Mouse (Mus musculus) left cerebral cortex, adult 6 months (tissue): ENCODE results near the gene Abca2. TPM values are rescaled to one million over a fixed set of nuclear protein-coding genes. Genes with fewer than 3 reads are reported as not detected.

Experiments used
- long read RNA-seq, 2 experiments: library from polyadenylated mRNA; unstranded; transcript quantifications; one replicate each; pipeline ENCODE4 v2.0.0; 2019 to 2020
- polyA plus RNA-seq: library from polyadenylated mRNA; unstranded; fragments of <200 nt; fragmentation: Nextera tagmentation; gene quantifications from 2 replicates; pipeline ENCODE4 v1.2.3, GENCODE M21; 2021

Abca2 gene
- 21.7 and 39.7 TPM in 2 replicates for polyA plus RNA-seq
- long read RNA-seq, experiment 1, partial matches to known transcripts: 64 of 74 reads
- long read RNA-seq, experiment 1, other reads (novel, unspliced or antisense): 10 of 74 reads
- long read RNA-seq, experiment 2, partial matches to known transcripts: 30 of 30 reads
- long read RNA-seq, experiment 2, other reads (novel, unspliced or antisense): 0 of 30 reads

DNA sequence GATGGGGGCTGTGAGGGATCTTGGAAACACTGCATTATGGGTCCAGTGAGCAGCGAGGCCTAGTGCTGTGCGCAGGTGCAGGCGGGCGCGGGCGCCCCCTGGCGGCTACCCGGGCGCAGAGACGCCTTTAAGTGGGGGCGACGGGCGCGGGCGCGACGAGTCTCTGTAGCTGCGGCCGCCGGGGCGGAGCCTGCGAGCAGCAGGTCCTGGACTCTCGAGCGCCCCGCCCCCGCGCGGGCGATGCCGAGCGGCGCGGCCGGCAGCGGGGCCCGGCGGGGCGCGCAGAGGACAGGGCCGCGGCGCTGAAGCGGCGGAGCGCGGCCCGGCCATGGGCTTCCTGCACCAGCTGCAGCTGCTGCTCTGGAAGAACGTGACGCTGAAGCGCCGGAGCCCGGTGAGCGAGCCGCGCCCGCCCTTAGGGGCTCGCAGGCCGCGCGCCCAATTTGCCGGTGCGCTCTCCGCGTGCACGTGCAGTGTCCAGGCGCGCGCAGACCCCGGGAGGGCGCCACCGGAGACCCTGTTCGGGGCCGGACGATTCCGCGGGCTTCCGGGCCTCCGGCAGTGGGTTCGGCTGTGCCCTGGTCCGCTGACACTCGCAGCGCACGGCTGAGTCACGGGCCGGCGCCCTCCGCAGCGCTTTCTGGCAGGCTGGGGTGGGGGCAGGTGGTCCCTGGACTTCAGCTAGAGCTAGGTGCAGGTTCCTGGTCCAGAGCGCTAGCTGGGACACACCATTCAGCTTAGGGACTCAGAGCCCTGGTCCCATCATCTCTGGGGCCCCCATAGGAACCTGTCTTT is at the start of gene Abca2:
Gene Abca2, plus strand, starts transcription at position 262 of the 795 bp plus-strand sequence.

DNA sequence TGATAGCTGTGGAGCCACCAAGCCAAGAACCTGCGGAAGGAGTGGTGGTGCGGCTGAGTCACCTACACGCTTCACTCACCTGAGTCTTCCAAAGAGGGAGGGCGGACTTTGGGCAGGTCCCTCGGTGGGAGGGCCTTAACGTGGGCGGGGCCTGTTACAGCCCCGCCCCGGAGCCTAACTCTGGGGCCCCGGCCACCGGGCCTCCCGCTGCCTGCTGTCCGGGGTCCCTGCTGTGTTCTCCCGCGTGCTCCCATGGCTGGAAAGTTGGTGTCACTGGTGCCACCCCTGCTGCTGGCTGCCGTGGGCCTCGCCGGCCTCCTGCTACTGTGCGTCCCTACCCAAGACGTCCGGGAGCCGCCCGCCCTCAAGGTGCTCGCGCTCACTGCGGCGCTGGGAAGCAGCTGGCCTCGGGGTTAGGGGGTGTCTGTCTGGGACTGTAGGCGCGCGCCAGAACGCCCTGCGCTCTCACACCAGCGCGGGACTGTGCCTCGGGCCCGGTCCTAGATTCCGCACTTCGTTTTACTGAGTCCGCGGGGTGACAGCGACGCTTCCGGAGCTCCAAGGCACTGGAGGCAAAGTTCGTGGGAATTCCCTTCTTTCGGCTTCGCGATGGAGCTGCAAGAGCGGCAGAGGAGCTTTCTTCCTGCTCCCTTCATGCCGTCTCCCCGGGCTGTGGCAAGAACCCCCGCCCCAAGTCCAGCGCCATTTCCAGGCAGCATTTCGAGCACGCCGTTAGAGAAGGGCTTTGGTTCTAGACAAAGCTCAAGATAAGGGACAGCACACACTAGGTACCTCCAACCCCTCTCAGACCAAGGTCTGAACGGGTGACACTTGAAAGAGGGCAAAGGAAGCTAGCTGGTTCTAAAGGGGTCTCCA is 32.5 kb upstream of the Abca2 start, which contains the start of gene Entpd2:
Gene Entpd2, plus strand, starts transcription at position 154 of the 876 bp plus-strand sequence.

DNA sequence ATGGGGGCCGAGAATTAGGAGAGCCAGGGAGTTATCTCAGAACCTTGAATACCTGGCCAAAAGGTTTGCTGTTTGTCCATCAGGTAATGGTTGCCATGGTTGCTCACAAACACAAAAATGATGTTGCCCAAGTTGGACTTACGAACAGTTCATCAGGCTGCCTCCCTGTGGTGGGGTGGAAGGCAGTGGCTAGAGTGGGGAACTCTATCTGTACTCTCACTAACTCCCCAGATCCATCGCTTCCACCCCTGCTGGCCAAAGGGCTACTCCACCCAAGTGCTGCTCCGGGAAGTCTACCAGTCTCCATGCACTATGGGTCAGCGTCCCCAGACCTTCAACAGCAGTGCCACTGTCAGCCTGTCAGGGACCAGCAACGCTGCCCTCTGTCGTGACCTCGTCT is 29.5 kb upstream of the Abca2 start, which contains the start of gene Npdc1:
Gene Npdc1, plus strand, starts transcription at position 301 of the 400 bp plus-strand sequence.

DNA sequence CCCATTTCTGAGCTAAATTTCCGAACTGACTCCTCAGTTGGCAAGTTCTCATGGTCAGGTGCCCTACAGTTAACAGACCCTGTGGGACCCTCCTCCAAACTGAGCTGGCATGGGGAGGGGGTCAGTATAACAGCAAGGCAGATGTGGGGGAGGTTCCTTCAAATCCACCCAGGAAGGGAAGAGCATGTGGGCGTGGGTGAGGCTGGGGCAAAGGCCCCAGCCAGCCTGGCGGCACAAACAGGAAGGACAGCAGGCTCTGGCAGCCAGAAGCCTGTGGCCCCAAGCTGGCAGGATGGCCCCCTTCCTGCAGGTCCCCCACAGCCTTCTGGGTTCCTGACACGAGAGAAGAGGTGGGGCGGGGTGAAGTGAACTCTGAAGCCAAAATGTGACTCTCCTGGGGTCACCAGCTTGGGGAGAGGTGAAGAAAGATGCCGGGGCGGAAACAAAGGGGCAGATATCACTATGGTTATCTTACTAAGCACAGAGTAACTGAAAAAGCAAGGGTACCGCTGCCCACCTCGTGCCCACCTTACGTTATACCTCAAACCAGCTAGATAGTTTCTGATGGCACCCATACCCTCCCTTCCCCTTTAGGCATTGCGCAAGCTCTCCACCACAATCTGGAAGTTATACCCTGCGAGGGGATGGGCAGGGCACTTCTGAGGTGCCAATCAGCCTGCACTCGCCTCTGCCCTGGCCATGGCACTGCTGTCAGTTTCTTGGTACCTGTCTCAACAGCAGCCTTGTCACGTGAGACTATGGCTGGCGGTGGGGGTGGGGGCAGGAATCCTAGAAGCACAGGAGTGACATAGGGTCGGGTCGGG is 5.7 kb upstream of the Abca2 start, which contains the start of gene Fut7:
Gene Fut7, plus strand, starts transcription at position 681 of the 824 bp plus-strand sequence.

DNA sequence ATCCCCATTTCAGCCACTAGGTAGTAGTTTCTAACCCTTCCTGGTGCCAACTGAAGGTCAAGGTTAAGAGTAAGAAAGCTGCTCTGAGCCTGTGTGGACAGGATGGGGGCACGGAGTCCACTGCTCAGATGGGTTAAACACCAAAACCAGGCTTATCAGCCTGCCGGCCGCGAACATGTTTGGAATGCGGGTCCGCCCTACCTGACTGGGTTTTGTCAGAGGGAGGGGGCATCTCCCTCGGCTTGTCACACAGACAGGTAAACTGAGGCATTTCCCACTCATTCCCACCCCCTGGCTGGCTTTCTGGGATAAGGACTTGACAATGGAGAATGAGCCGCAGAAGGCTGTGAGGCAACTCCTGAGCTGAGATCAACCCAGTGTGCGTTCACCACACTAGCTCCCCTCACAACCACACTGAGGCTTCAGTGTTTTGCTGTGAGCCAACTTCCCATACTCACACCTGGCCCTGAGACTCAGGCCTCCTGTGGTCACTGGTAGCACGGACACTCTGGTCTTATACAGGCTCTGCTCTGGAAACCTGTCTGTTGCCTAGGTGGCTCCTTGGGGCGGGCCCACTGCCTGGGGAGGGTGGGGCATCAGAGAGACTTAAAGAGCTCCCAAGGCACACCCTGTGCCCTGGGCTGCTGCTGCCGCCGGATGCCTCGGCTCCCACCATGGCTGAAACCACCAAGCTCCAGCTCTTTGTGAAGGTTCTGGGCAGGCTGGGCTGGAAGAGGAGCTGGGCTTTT is 27.9 kb downstream of the Abca2 start, which contains the start of gene Clic3:
Gene Clic3, plus strand, starts transcription at position 634 of the 749 bp plus-strand sequence.

DNA sequence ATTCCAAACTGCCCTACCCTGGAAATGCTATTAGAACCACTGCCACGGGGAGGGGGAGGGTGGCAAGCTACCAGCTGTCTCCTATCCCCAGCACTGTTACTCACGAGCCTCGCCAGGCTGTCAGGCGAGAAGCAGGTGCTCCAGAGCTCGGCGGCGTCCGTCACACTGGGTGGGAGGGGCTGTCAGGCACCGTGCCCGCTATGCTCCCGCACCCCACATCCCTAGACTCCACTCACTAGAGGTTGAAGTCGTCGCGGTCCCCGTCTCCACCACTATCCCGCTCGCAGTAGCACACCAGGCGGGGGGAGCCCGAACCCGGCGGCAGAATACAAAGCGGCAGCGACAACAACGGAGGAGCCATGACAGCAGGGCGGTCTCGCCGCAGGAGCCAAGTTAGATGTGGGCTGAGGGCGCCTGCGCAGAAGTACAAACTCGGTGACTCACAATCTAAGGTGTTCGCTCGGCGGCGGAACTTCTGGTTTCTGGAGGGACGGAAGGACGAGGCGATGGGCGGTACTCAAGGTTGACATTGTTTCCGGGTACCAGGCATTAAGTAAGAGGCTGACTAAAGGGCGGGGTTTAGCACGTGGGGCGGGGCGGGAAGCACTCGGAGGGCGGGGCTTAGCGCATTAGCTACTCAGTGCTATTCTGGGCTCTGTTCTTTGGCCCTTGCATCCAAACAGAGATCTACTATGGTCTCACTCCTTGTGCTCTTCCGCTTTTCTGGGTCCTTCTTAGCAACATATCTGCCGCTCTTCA is 32.2 kb downstream of the Abca2 start, which contains the start of gene Paxx:
Gene Paxx, minus strand, starts transcription at position 544 of the 759 bp plus-strand sequence.

DNA sequence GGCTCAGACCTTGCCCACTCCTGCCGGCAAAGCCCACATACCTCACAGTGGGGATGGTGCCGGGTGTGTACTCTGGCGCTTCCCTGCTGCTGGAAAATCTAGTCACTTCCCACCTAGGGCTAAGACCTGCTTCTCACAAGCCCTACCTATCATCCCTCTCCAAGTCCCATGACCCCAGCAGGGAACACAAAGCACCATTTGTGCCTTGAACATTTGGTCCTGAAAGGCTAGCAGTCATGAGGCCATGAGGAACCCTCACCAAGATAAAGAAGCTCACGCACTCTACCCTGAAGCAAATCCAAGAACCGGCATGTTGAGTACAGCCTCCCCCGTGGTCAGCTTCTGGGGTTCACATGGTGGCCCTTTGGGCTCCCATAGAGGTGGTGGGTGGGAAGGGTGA is 41.5 kb downstream of the Abca2 start, which contains the start of gene Ptgds:
Gene Ptgds, minus strand, starts transcription at position 78 of the 400 bp plus-strand sequence.

DNA sequence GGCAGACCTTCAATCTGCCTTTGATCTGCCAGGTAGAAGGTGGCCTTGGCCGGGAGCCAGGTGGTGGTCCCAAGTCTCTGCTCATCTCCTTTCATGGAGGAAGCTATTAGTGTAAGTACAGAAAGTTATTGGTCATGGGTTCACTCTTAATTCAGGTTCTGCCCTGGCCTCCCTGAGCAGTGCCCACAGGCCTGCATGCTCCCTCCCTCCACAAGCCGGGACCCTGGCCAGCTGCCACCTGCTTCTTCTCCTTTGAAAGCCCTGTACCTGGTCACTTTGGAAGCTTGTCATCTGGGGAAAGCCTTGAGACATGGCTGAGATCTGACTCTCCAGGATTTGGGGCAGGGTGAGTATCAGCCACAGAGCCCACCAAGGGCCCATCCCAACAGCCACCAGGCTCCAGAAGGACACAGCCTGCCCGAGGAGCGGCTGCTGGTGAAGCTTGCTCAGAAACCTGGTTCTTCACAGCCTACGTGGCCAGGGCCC is 65.0 kb downstream of the Abca2 start, which contains the start of gene Lcn12:
Gene Lcn12, minus strand, starts transcription at position 436 of the 486 bp plus-strand sequence.

Other genes with a start within 250 kb of the Abca2 start
- 1.1 and 20.3 TPM in 2 replicates for gene Nrarp, start 247.9 kb upstream of the Abca2 start, polyA plus RNA-seq
- 1.7 and 2.3 TPM in 2 replicates for gene Tor4a, start 231.8 kb upstream of the Abca2 start, polyA plus RNA-seq
- gene Nelfb, start 217.2 kb upstream of the Abca2 start, polyA plus RNA-seq: 35.3 and 40.2 TPM in 2 replicates
- gene Stpg3, start 214.1 kb upstream of the Abca2 start, polyA plus RNA-seq: not detected in 2 replicates
- 11.9 and 28.8 TPM in 2 replicates for gene Fam166a, start 210.0 kb upstream of the Abca2 start, polyA plus RNA-seq
- 509 and 600 TPM in 2 replicates for gene Tubb4b, start 204.0 kb upstream of the Abca2 start, polyA plus RNA-seq
- 0.60 and 0.72 TPM in 2 replicates for gene Slc34a3, start 194.3 kb upstream of the Abca2 start, polyA plus RNA-seq
- gene Rnf224, start 191.9 kb upstream of the Abca2 start, polyA plus RNA-seq: not detected in 2 replicates
- 55.7 and 180 TPM in 2 replicates for gene Rnf208, start 186.4 kb upstream of the Abca2 start, polyA plus RNA-seq
- gene Cysrt1, start 186.3 kb upstream of the Abca2 start, polyA plus RNA-seq: 0.25 TPM in 1 of 2 replicates, not detected in the other
- gene AL732309.1, start 181.8 kb upstream of the Abca2 start, polyA plus RNA-seq: 1.1 and 1.6 TPM in 2 replicates
- 34.3 and 36.9 TPM in 2 replicates for gene Tmem203, start 173.3 kb upstream of the Abca2 start, polyA plus RNA-seq
- 9.4 and 13.1 TPM in 2 replicates for gene Tprn, start 166.1 kb upstream of the Abca2 start, polyA plus RNA-seq
- 77.5 and 87.9 TPM in 2 replicates for gene Ssna1, start 156.3 kb upstream of the Abca2 start, polyA plus RNA-seq
- gene Anapc2, start 156.2 kb upstream of the Abca2 start, polyA plus RNA-seq: 33.8 and 42.6 TPM in 2 replicates
- gene Tmem210, start 140.6 kb upstream of the Abca2 start, polyA plus RNA-seq: 0.56 TPM in 1 of 2 replicates, not detected in the other
- 0.21 TPM in 1 of 2 replicates, not detected in the other for gene Lrrc26, start 138.8 kb upstream of the Abca2 start, polyA plus RNA-seq
- 87.7 and 146 TPM in 2 replicates for gene Grin1, start 109.5 kb upstream of the Abca2 start, polyA plus RNA-seq
- gene Man1b1, start 96.4 kb upstream of the Abca2 start, polyA plus RNA-seq: 17.0 and 18.5 TPM in 2 replicates
- 17.8 and 22.5 TPM in 2 replicates for gene Dpp7, start 72.3 kb upstream of the Abca2 start, polyA plus RNA-seq
- gene Uap1l1, start 63.0 kb upstream of the Abca2 start, polyA plus RNA-seq: 20.6 and 34.9 TPM in 2 replicates
- 1.2 and 1.7 TPM in 2 replicates for gene Sapcd2, start 56.4 kb upstream of the Abca2 start, polyA plus RNA-seq
- 21.4 and 31.9 TPM in 2 replicates for gene Entpd2, start 32.8 kb upstream of the Abca2 start, polyA plus RNA-seq
- 232 and 408 TPM in 2 replicates for gene Npdc1, start 29.4 kb upstream of the Abca2 start, polyA plus RNA-seq
- gene Fut7, start 5.4 kb upstream of the Abca2 start, polyA plus RNA-seq: not detected in 2 replicates
- gene Clic3, start 28.1 kb downstream of the Abca2 start, polyA plus RNA-seq: 0.68 and 1.1 TPM in 2 replicates
- gene Paxx, start 32.4 kb downstream of the Abca2 start, polyA plus RNA-seq: 121 and 132 TPM in 2 replicates
- gene Ptgds, start 41.3 kb downstream of the Abca2 start, polyA plus RNA-seq: 6,798 and 9,400 TPM in 2 replicates
- gene Lcn12, start 65.2 kb downstream of the Abca2 start, polyA plus RNA-seq: not detected in 2 replicates
- gene Fbxw5, start 72.0 kb downstream of the Abca2 start, polyA plus RNA-seq: 103 and 115 TPM in 2 replicates
- gene C8g, start 73.0 kb downstream of the Abca2 start, polyA plus RNA-seq: 1.4 and 1.7 TPM in 2 replicates
- gene Traf2, start 118.2 kb downstream of the Abca2 start, polyA plus RNA-seq: 9.1 and 11.9 TPM in 2 replicates
- gene Edf1, start 129.1 kb downstream of the Abca2 start, polyA plus RNA-seq: 778 and 803 TPM in 2 replicates
- gene Mamdc4, start 146.1 kb downstream of the Abca2 start, polyA plus RNA-seq: 0.89 and 3.5 TPM in 2 replicates
- 152 and 173 TPM in 2 replicates for gene Phpt1, start 146.5 kb downstream of the Abca2 start, polyA plus RNA-seq
- gene Ajm1, start 153.1 kb downstream of the Abca2 start, polyA plus RNA-seq: 10.3 and 21.2 TPM in 2 replicates
- gene Rabl6, start 179.8 kb downstream of the Abca2 start, polyA plus RNA-seq: 70.0 and 86.7 TPM in 2 replicates
- 0.82 and 0.94 TPM in 2 replicates for gene Ccdc183, start 189.0 kb downstream of the Abca2 start, polyA plus RNA-seq
- gene Tmem141, start 193.3 kb downstream of the Abca2 start, polyA plus RNA-seq: 64.7 and 70.7 TPM in 2 replicates
- gene Fcna, start 199.3 kb downstream of the Abca2 start, polyA plus RNA-seq: 0.28 and 0.49 TPM in 2 replicates
- gene Lcn8, start 224.4 kb downstream of the Abca2 start, polyA plus RNA-seq: not detected in 2 replicates
- gene Lcn5, start 229.2 kb downstream of the Abca2 start, polyA plus RNA-seq: not detected in 2 replicates
- gene Lcn6, start 248.1 kb downstream of the Abca2 start, polyA plus RNA-seq: not detected in 2 replicates